Mouse (Mus musculus): Measurements from ENCODE around the gene Ftsj1. TPM values are rescaled to one million over a fixed set of nuclear protein-coding genes. Genes with fewer than 3 reads are reported as not detected.

The Ftsj1 gene
- polyA plus RNA-seq, 1 experiment from 2014 or later: 40.3 TPM

GRCm38 (mm10) chrX:8207224-8207623 lies 45.0 kb downstream of the Ftsj1 start:
- H3K4me1 ChIP-seq: no peaks in the 10 kb centered on the region
- no peaks in the 10 kb centered on the region for H3K9me3 ChIP-seq
- no peak overlapping the region for H3K27ac ChIP-seq
- WGBS: 17% methylated on average over 4 of the region's 4 CpGs
- H3K36me3 ChIP-seq: no peaks in the 10 kb centered on the region
- 0 out of 2 replicates have a peak overlapping the region, but pooled peaks have one; percentile 61 for H3K4me3 ChIP-seq
- no peak for DNase-seq (ENCODE audit: low spot score)
- H3K27me3 ChIP-seq (ENCODE audit: insufficient read depth, poor library complexity, severe bottlenecking): no peaks in the 10 kb centered on the region

- H3K27ac ChIP-seq: peak overlapping the region; percentile 56; the same call in 1 of the 2 replicates
- no peak for DNase-seq (ENCODE audit: low spot score)
- 16% methylated on average over 11 of the region's 11 CpGs for WGBS
- no peaks in the 10 kb centered on the region for H3K36me3 ChIP-seq
- H3K4me1 ChIP-seq: no peaks in the 10 kb centered on the region
- no peaks in the 10 kb centered on the region for H3K27me3 ChIP-seq (ENCODE audit: insufficient read depth, poor library complexity, severe bottlenecking)
- H3K4me3 ChIP-seq: peak overlapping the region; percentile 61
- H3K9me3 ChIP-seq: no peaks in the 10 kb centered on the region
These were observed 45.5 kb downstream of the Ftsj1 start for GRCm38 (mm10) chrX:8206694-8207197.

GRCm38 (mm10) chrX:8206015-8206693 lies 46.1 kb downstream of the Ftsj1 start, which contains the start of gene Porcn:
Porcn (minus strand) TSS chrX:8206525.
- H3K27ac ChIP-seq: peak within 1 kb of the TSS; percentile 56
- H3K27me3 ChIP-seq (ENCODE audit: insufficient read depth, poor library complexity, severe bottlenecking): no peaks in the 10 kb centered on the region
- 12% methylated on average over 46 of the region's 46 CpGs for WGBS
- H3K4me1 ChIP-seq: no peaks in the 10 kb centered on the region
- no peaks in the 10 kb centered on the region for H3K36me3 ChIP-seq
- H3K4me3 ChIP-seq: peak within 1 kb of the TSS; percentile 61
- H3K9me3 ChIP-seq: no peaks in the 10 kb centered on the region
- peak; percentile 90 for DNase-seq (ENCODE audit: low spot score)

GRCm38 (mm10) chrX:8205551-8205950 lies 46.7 kb downstream of the Ftsj1 start:
- 31% methylated on average over 7 of the region's 7 CpGs for WGBS
- H3K27ac ChIP-seq: no peak overlapping the region
- peak overlapping the region; percentile 61 for H3K4me3 ChIP-seq
- H3K4me1 ChIP-seq: no peaks in the 10 kb centered on the region
- H3K36me3 ChIP-seq: no peaks in the 10 kb centered on the region
- no peak for DNase-seq (ENCODE audit: low spot score)
- no peaks in the 10 kb centered on the region for H3K9me3 ChIP-seq
- H3K27me3 ChIP-seq (ENCODE audit: insufficient read depth, poor library complexity, severe bottlenecking): no peaks in the 10 kb centered on the region

- H3K9me3 ChIP-seq: no peaks in the 10 kb centered on the region
- no peaks in the 10 kb centered on the region for H3K27me3 ChIP-seq (ENCODE audit: insufficient read depth, poor library complexity, severe bottlenecking)
- no peaks in the 10 kb centered on the region for H3K4me1 ChIP-seq
- WGBS: 64% methylated on average over 4 of the region's 4 CpGs
- DNase-seq (ENCODE audit: low spot score): no peak
- H3K4me3 ChIP-seq: no peak overlapping the region
- no peaks in the 10 kb centered on the region for H3K36me3 ChIP-seq
- H3K27ac ChIP-seq: no peak overlapping the region
These were observed 47.1 kb downstream of the Ftsj1 start for GRCm38 (mm10) chrX:8205088-8205487.

GRCm38 (mm10) chrX:8204076-8204475 lies 48.1 kb downstream of the Ftsj1 start:
- Histone ChIP-seq H3K4me3 (no peak overlapping the region), H3K36me3 (no peaks in the 10 kb centered on the region), H3K27me3 (ENCODE audit: insufficient read depth, poor library complexity, severe bottlenecking) (no peaks in the 10 kb centered on the region), H3K4me1 (no peaks in the 10 kb centered on the region), H3K27ac (no peak overlapping the region), H3K9me3 (no peaks in the 10 kb centered on the region)
- no peak for DNase-seq (ENCODE audit: low spot score)
- WGBS: 77% methylated on average over 10 of the region's 10 CpGs

- 79% methylated on average over 14 of the region's 14 CpGs for WGBS
- DNase-seq (ENCODE audit: low spot score): no peak
These were observed 49.1 kb downstream of the Ftsj1 start for GRCm38 (mm10) chrX:8203105-8203504.

GRCm38 (mm10) chrX:8193419-8193723 lies 58.8 kb downstream of the Ftsj1 start, which contains the start of gene Ebp:
Ebp (minus strand) TSS chrX:8193512.
- Histone ChIP-seq H3K27me3 (ENCODE audit: insufficient read depth, poor library complexity, severe bottlenecking) (no peaks in the 10 kb centered on the region), H3K9me3 (no peaks in the 10 kb centered on the region), H3K4me3 (peak within 1 kb of the TSS; percentile 66), H3K4me1 (no peaks in the 10 kb centered on the region), H3K27ac (peak within 1 kb of the TSS; percentile 87), H3K36me3 (no peaks in the 10 kb centered on the region)
- DNase-seq (ENCODE audit: low spot score): no peak
- WGBS: 18% methylated on average over 10 of the region's 10 CpGs

More at GRCm38 (mm10) chrX:8203105-8203504, 49.1 kb downstream of the Ftsj1 start:
- H3K27me3 ChIP-seq (ENCODE audit: insufficient read depth, poor library complexity, severe bottlenecking): no peaks in the 10 kb centered on the region
- no peaks in the 10 kb centered on the region for H3K9me3 ChIP-seq
- H3K36me3 ChIP-seq: no peaks in the 10 kb centered on the region
- no peak overlapping the region for H3K27ac ChIP-seq
- H3K4me3 ChIP-seq: no peak overlapping the region
- no peaks in the 10 kb centered on the region for H3K4me1 ChIP-seq

- Histone ChIP-seq H3K4me3 (peak overlapping the region; percentile 66), H3K27me3 (ENCODE audit: insufficient read depth, poor library complexity, severe bottlenecking) (no peaks in the 10 kb centered on the region), H3K27ac (peak overlapping the region; percentile 87), H3K9me3 (no peaks in the 10 kb centered on the region), H3K36me3 (no peaks in the 10 kb centered on the region), H3K4me1 (no peaks in the 10 kb centered on the region)
- DNase-seq (ENCODE audit: low spot score): peak; percentile 94
- WGBS: 10% methylated on average over 38 of the region's 38 CpGs
These were observed 59.4 kb downstream of the Ftsj1 start for GRCm38 (mm10) chrX:8192640-8193418.

GRCm38 (mm10) chrX:8192126-8192639 lies 60.0 kb downstream of the Ftsj1 start:
- 17% methylated on average over 13 of the region's 13 CpGs for WGBS
- no peaks in the 10 kb centered on the region for H3K9me3 ChIP-seq
- no peaks in the 10 kb centered on the region for H3K36me3 ChIP-seq
- H3K4me1 ChIP-seq: no peaks in the 10 kb centered on the region
- peak overlapping the region; percentile 87 for H3K27ac ChIP-seq
- DNase-seq (ENCODE audit: low spot score): no peak
- no peaks in the 10 kb centered on the region for H3K27me3 ChIP-seq (ENCODE audit: insufficient read depth, poor library complexity, severe bottlenecking)
- H3K4me3 ChIP-seq: peak overlapping the region; percentile 66

Other genes with a start within 250 kb of the Ftsj1 start
- not detected in 2 replicates for gene Glod5, start 233.9 kb downstream of the Ftsj1 start, polyA plus RNA-seq (2016; fragmentation: Nextera tagmentation; extraction: Ambion mirVana)
- 64.2 and 71.7 TPM in 2 replicates for gene Suv39h1, start 177.6 kb downstream of the Ftsj1 start, polyA plus RNA-seq (2016; fragmentation: Nextera tagmentation; extraction: Ambion mirVana)
- 0.20 and 0.74 TPM in 2 replicates for gene Was, start 161.9 kb downstream of the Ftsj1 start, polyA plus RNA-seq (2016; fragmentation: Nextera tagmentation; extraction: Ambion mirVana)
- 21.8 and 25.0 TPM in 2 replicates for gene Wdr13, start 119.5 kb downstream of the Ftsj1 start, polyA plus RNA-seq (2016; fragmentation: Nextera tagmentation; extraction: Ambion mirVana)
- gene Rbm3, start 106.5 kb downstream of the Ftsj1 start, polyA plus RNA-seq (2016; fragmentation: Nextera tagmentation; extraction: Ambion mirVana): 342 and 398 TPM in 2 replicates
- 10.3 and 11.9 TPM in 2 replicates for gene Tbc1d25, start 76.2 kb downstream of the Ftsj1 start, polyA plus RNA-seq (2016; fragmentation: Nextera tagmentation; extraction: Ambion mirVana)
- 29.6 and 30.1 TPM in 2 replicates for gene Ebp, start 58.9 kb downstream of the Ftsj1 start, polyA plus RNA-seq (2016; fragmentation: Nextera tagmentation; extraction: Ambion mirVana)
- gene Porcn, start 45.9 kb downstream of the Ftsj1 start, polyA plus RNA-seq (2016; fragmentation: Nextera tagmentation; extraction: Ambion mirVana): 4.6 and 5.5 TPM in 2 replicates
- 15.0 and 16.5 TPM in 2 replicates for gene Slc38a5, start 18.7 kb upstream of the Ftsj1 start, polyA plus RNA-seq (2016; fragmentation: Nextera tagmentation; extraction: Ambion mirVana)
- gene Ssxb10, start 75.0 kb upstream of the Ftsj1 start, polyA plus RNA-seq (2016; fragmentation: Nextera tagmentation; extraction: Ambion mirVana): not detected in 2 replicates
- not detected in 2 replicates for gene Ssxb9, start 114.6 kb upstream of the Ftsj1 start, polyA plus RNA-seq (2016; fragmentation: Nextera tagmentation; extraction: Ambion mirVana)
- gene Ssxb1, start 160.9 kb upstream of the Ftsj1 start, polyA plus RNA-seq (2016; fragmentation: Nextera tagmentation; extraction: Ambion mirVana): not detected in 2 replicates
- gene Ssxb2, start 209.3 kb upstream of the Ftsj1 start, polyA plus RNA-seq (2016; fragmentation: Nextera tagmentation; extraction: Ambion mirVana): not detected in 2 replicates